Mouse (Mus musculus): ENCODE measurements around the gene Hoxa9.

DNA sequence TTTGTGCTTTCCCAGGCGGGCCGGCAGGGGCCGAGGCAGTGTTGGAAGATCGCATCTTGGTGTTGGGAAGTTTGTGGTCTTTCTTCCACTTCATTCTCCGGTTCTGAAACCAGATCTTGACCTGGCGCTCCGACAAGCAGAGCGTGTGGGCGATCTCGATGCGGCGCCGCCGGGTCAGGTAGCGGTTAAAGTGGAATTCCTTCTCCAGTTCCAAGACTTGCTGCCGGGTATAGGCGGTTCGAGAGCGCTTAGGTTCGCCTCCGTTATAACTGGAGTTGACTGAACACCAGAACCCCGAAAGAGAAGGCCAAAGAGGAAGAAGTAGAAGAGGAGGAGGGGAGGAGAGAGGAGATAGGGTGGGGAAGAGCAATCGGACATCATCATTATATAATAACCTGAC, 40.5 kb downstream of the Hoxa9 start:
- TF ChIP-seq POLR2A (IDR thresholded peaks at IDR 0.05; ENCODE audit: insufficient read length, low read depth) (no peak), MAX (IDR thresholded peaks at IDR 0.05; ENCODE audit: low read depth) (no peak), REST (IDR thresholded peaks at IDR 0.05; ENCODE audit: insufficient read depth, insufficient read length) (no peak), POLR2AphosphoS2 (IDR thresholded peaks at IDR 0.05; ENCODE audit: insufficient read length, low read depth) (no peak), E2F4 (IDR thresholded peaks at IDR 0.05; ENCODE audit: insufficient read depth) (no peak), CEBPB (IDR thresholded peaks at IDR 0.05; ENCODE audit: insufficient read depth, poor library complexity, severe bottlenecking) (no peak), MYOG (IDR thresholded peaks at IDR 0.05; ENCODE audit: control insufficient read depth in 1 of 3, insufficient read depth in 1 of 3, insufficient read length in 2 of 3, low read depth in 2 of 3) (no peak), MYOD1 (IDR thresholded peaks at IDR 0.05; ENCODE audit: control insufficient read depth in 1 of 3, insufficient read length in 2 of 3, low read depth in 2 of 3) (no peak), TCF12 (IDR thresholded peaks at IDR 0.05; ENCODE audit: insufficient read depth, poor library complexity, severe bottlenecking) (no peak), SRF (IDR thresholded peaks at IDR 0.05; ENCODE audit: control insufficient read depth, insufficient read length, low read depth) (no peak)
